Mouse (Mus musculus) stomach, embryonic 14.5 days (tissue): ENCODE measurements around the gene Brms1. TPM values are rescaled to one million over a fixed set of nuclear protein-coding genes. Genes with fewer than 3 reads are reported as not detected.
A peak's percentile ranks its signal among the peaks of the same experiment; 100 is the strongest.
"Not testable (repeated sequence)": the region's sequence is repeated elsewhere in the genome, so short reads cannot be mapped to it uniquely, and the experiment has no call there.

Source experiments
- ATAC-seq: fragments of 200-750 bp; cut with Nextera tagmentation; 2 replicates; pipeline ENCODE4 v1.8.0; 2017; ENCODE audit warnings: low read depth, moderate TSS enrichment; ENCODE audit not compliant: insufficient number of reproducible peaks, insufficient read depth, low FRiP score
- H3K27ac ChIP-seq: fragments of 300-500 bp; sonication (generic); 2 replicates; pipeline ENCODE4 v1.5.1; 2014; ENCODE audit warnings: mild to moderate bottlenecking, low read length, moderate library complexity, mixed read lengths
- H3K27me3 ChIP-seq: fragments of 300-500 bp; sonication (generic); 2 replicates; pipeline ENCODE4 v1.6.1; 2014; ENCODE audit warnings: low read length, control low read depth, mixed read lengths; ENCODE audit not compliant: control insufficient read depth, insufficient read depth
- H3K36me3 ChIP-seq: fragments of 300-500 bp; sonication (generic); 2 replicates; pipeline ENCODE4 v1.6.1; 2014; ENCODE audit warnings: mild to moderate bottlenecking, control low read depth, low read length, moderate library complexity, mixed read lengths; ENCODE audit not compliant: control insufficient read depth, insufficient read depth
- H3K4me1 ChIP-seq: fragments of 300-500 bp; sonication (generic); 2 replicates; pipeline ENCODE4 v1.6.1; 2014; ENCODE audit warnings: low read length, control low read depth, mixed read lengths; ENCODE audit not compliant: control insufficient read depth, insufficient read depth
- H3K4me2 ChIP-seq: fragments of 300-500 bp; sonication (generic); replicated peaks from 2 replicates; pipeline ENCODE4 v1.6.1; 2014; ENCODE audit warnings: low read depth, low read length, control low read depth
- H3K4me3 ChIP-seq: fragments of 300-500 bp; sonication (generic); 2 replicates; pipeline ENCODE4 v1.5.1; 2014; ENCODE audit warnings: low read depth, low read length, control low read depth
- H3K9ac ChIP-seq: fragments of 300-500 bp; sonication (generic); replicated peaks from 2 replicates; pipeline ENCODE4 v1.6.1; 2014; ENCODE audit warnings: low read depth, mild to moderate bottlenecking, control low read depth, low read length, moderate library complexity, mixed read lengths
- H3K9me3 ChIP-seq: fragments of 300-500 bp; sonication (generic); 2 replicates; pipeline ENCODE4 v1.6.1; 2016; ENCODE audit warnings: low read depth, low read length, control low read depth; ENCODE audit not compliant: control insufficient read depth
- WGBS: fragments of 180-500 bp; shearing (Covaris S2); extraction: QIAGEN DNeasy Blood & Tissue Kit; methylation state at CpG from one replicate; pipeline ENCODE4 v1.1.7; 2014; 5-methylcytosine and 5-hydroxymethylcytosine counted together
- polyA plus RNA-seq: library from polyadenylated mRNA; unstranded; fragments of >200 nt; fragmentation: Nextera tagmentation; extraction: Ambion mirVana; gene quantifications from 2 replicates; pipeline ENCODE4 v1.2.1, GENCODE M21; 2014

Brms1 gene
- polyA plus RNA-seq, 1 experiment from 2014 or later = 43.4 TPM

- 0 out of 2 replicates have a peak overlapping the region, but pooled peaks have one; percentile 21 for H3K9ac ChIP-seq
- no peak for ATAC-seq
Observed at GRCm38 (mm10) chr19:5084834-5085144, 43.6 kb downstream of the Brms1 start.

GRCm38 (mm10) chr19:5085145-5085863 is 44.1 kb downstream of the Brms1 start, which contains the start of gene Tmem151a:
Gene Tmem151a (minus strand): TSS chr19:5085531.
- under 1% methylated on average over 67 of the region's 69 CpGs for WGBS
- ATAC-seq = no peak
- Histone ChIP-seq H3K27me3 (peaks cover 41% of the 10 kb centered on the region), H3K4me2 (peak within 1 kb of the TSS; percentile 70), H3K9me3 (no peaks in the 10 kb centered on the region), H3K36me3 (peaks cover 7% of the 10 kb centered on the region; the same call in 1 of the 2 replicates), H3K27ac (peak within 1 kb of the TSS; percentile 15; the same call in 1 of the 2 replicates), H3K9ac (peak within 1 kb of the TSS; percentile 21; the same call in 1 of the 2 replicates), H3K4me3 (peak within 1 kb of the TSS; percentile 39), H3K4me1 (peaks cover 19% of the 10 kb centered on the region)

More at GRCm38 (mm10) chr19:5084834-5085144, 43.6 kb downstream of the Brms1 start:
- 0 out of 2 replicates have a peak, but pooled peaks cover 5% of the 10 kb centered on the region for H3K36me3 ChIP-seq
- peaks cover 19% of the 10 kb centered on the region for H3K4me1 ChIP-seq
- H3K4me3 ChIP-seq = peak overlapping the region; percentile 39
- no peaks in the 10 kb centered on the region for H3K9me3 ChIP-seq
- WGBS = 2% methylated on average over 15 of the region's 15 CpGs
- H3K27me3 ChIP-seq = peaks cover 41% of the 10 kb centered on the region
- peak overlapping the region; percentile 70 for H3K4me2 ChIP-seq
- no peak overlapping the region; the same call in 1 of the 2 replicates for H3K27ac ChIP-seq

- not testable (repeated sequence) for H3K4me2 ChIP-seq, H3K9ac ChIP-seq, H3K9me3 ChIP-seq, H3K27ac ChIP-seq, ATAC-seq, H3K4me3 ChIP-seq
- Histone ChIP-seq H3K27me3 (peaks cover 37% of the 10 kb centered on the region), H3K36me3 (peaks cover 19% of the 10 kb centered on the region; the same call in 1 of the 2 replicates), H3K4me1 (peaks cover 19% of the 10 kb centered on the region)
- WGBS = 59% methylated on average over 4 of the region's 4 CpGs
Observed at GRCm38 (mm10) chr19:5086533-5086932, 45.4 kb downstream of the Brms1 start.

GRCm38 (mm10) chr19:5087884-5088728 is 47.0 kb downstream of the Brms1 start, which contains the start of gene Yif1a:
Gene Yif1a (plus strand): TSS chr19:5088538.
- Histone ChIP-seq H3K9ac (peak within 1 kb of the TSS; percentile 69), H3K9me3 (no peaks in the 10 kb centered on the region), H3K4me2 (peak within 1 kb of the TSS; percentile 71), H3K4me1 (peaks cover 19% of the 10 kb centered on the region), H3K36me3 (peaks cover 29% of the 10 kb centered on the region; the same call in 1 of the 2 replicates), H3K27me3 (peaks cover 27% of the 10 kb centered on the region), H3K4me3 (peak within 1 kb of the TSS; percentile 83), H3K27ac (peak within 1 kb of the TSS; percentile 41; the same call in 1 of the 2 replicates)
- WGBS = under 1% methylated on average over 58 of the region's 58 CpGs
- peak; percentile 92 for ATAC-seq

- Histone ChIP-seq H3K36me3 (peaks cover 35% of the 10 kb centered on the region), H3K4me1 (peaks cover 22% of the 10 kb centered on the region), H3K9me3 (no peaks in the 10 kb centered on the region), H3K9ac (0 out of 2 replicates have a peak overlapping the region, but pooled peaks have one; percentile 69), H3K4me3 (peak overlapping the region; percentile 83), H3K27ac (no peak overlapping the region), H3K4me2 (peak overlapping the region; percentile 71), H3K27me3 (peaks cover 17% of the 10 kb centered on the region)
- 90% methylated on average over 4 of the region's 4 CpGs for WGBS
- ATAC-seq = no peak
Observed at GRCm38 (mm10) chr19:5089324-5089723, 48.2 kb downstream of the Brms1 start.

- Histone ChIP-seq H3K27me3 (no peaks in the 10 kb centered on the region), H3K4me3 (no peak overlapping the region), H3K4me2 (no peak overlapping the region), H3K9ac (no peak overlapping the region), H3K9me3 (no peaks in the 10 kb centered on the region), H3K27ac (no peak overlapping the region), H3K4me1 (peaks cover 25% of the 10 kb centered on the region), H3K36me3 (peaks cover 35% of the 10 kb centered on the region)
- no peak for ATAC-seq
- 87% methylated on average over 10 of the region's 10 CpGs for WGBS
Observed at GRCm38 (mm10) chr19:5092083-5092482, 50.9 kb downstream of the Brms1 start.

GRCm38 (mm10) chr19:5093481-5094242 is 52.5 kb downstream of the Brms1 start:
- Histone ChIP-seq H3K4me3 (no peak overlapping the region), H3K36me3 (peaks cover 35% of the 10 kb centered on the region), H3K9ac (no peak overlapping the region), H3K4me1 (peaks cover 30% of the 10 kb centered on the region), H3K4me2 (no peak overlapping the region), H3K9me3 (no peaks in the 10 kb centered on the region), H3K27me3 (no peaks in the 10 kb centered on the region), H3K27ac (no peak overlapping the region)
- no peak for ATAC-seq
- WGBS = 71% methylated on average over 12 of the region's 12 CpGs

GRCm38 (mm10) chr19:5094243-5094632 is 53.1 kb downstream of the Brms1 start:
- Histone ChIP-seq H3K4me1 (peaks cover 29% of the 10 kb centered on the region), H3K27ac (no peak overlapping the region), H3K9ac (no peak overlapping the region), H3K27me3 (no peaks in the 10 kb centered on the region), H3K4me2 (0 out of 2 replicates have a peak overlapping the region, but pooled peaks have one; percentile 1), H3K36me3 (peaks cover 36% of the 10 kb centered on the region), H3K9me3 (no peaks in the 10 kb centered on the region), H3K4me3 (no peak overlapping the region)
- ATAC-seq = peak; percentile 65
- 1% methylated on average over 21 of the region's 21 CpGs for WGBS
